Mouse (Mus musculus): Measurements from ENCODE around the gene Aqr.

Aqr gene

GRCm38 (mm10) chr2:114136755-114137154 lies 50.1 kb downstream of the Aqr start:
- DNase-seq (ENCODE audit: low spot score in 2 of 2) = no peak

- no peak for DNase-seq (ENCODE audit: low spot score in 2 of 2)
Observed at GRCm38 (mm10) chr2:114135777-114136176, 51.0 kb downstream of the Aqr start.

GRCm38 (mm10) chr2:114133355-114133754 lies 53.5 kb downstream of the Aqr start:
- no peak for DNase-seq (ENCODE audit: low spot score in 2 of 2)

GRCm38 (mm10) chr2:114130657-114131056 lies 56.2 kb downstream of the Aqr start:
- no peak for DNase-seq (ENCODE audit: low spot score in 2 of 2)

GRCm38 (mm10) chr2:114123304-114123703 lies 63.5 kb downstream of the Aqr start:
- no peak for DNase-seq (ENCODE audit: low spot score in 2 of 2)

GRCm38 (mm10) chr2:114119451-114119850 lies 67.4 kb downstream of the Aqr start:
- DNase-seq (ENCODE audit: low spot score in 2 of 2) = no peak

- no peak for DNase-seq (ENCODE audit: low spot score in 2 of 2)
Observed at GRCm38 (mm10) chr2:114117665-114118064, 69.2 kb downstream of the Aqr start.

GRCm38 (mm10) chr2:114117235-114117634 lies 69.6 kb downstream of the Aqr start:
- no peak for DNase-seq (ENCODE audit: low spot score in 2 of 2)

GRCm38 (mm10) chr2:114115563-114115962 lies 71.3 kb downstream of the Aqr start:
- no peak for DNase-seq (ENCODE audit: low spot score in 2 of 2)

GRCm38 (mm10) chr2:114107288-114108278 lies 79.2 kb downstream of the Aqr start:
- DNase-seq (ENCODE audit: low spot score in 2 of 2) = no peak

- no peak for DNase-seq (ENCODE audit: low spot score in 2 of 2)
Observed at GRCm38 (mm10) chr2:114106383-114106782, 80.4 kb downstream of the Aqr start.

GRCm38 (mm10) chr2:114102471-114102870 lies 84.4 kb downstream of the Aqr start:
- DNase-seq (ENCODE audit: low spot score in 2 of 2) = no peak

- DNase-seq (ENCODE audit: low spot score in 2 of 2) = no peak
Observed at GRCm38 (mm10) chr2:114100834-114101233, 86.0 kb downstream of the Aqr start.

GRCm38 (mm10) chr2:114099816-114100215 lies 87.0 kb downstream of the Aqr start:
- no peak for DNase-seq (ENCODE audit: low spot score in 2 of 2)

- no peak for DNase-seq (ENCODE audit: low spot score in 2 of 2)
Observed at GRCm38 (mm10) chr2:114099109-114099508, 87.7 kb downstream of the Aqr start.

- DNase-seq (ENCODE audit: low spot score in 2 of 2) = no peak
Observed at GRCm38 (mm10) chr2:114097627-114098026, 89.2 kb downstream of the Aqr start.

- no peak for DNase-seq (ENCODE audit: low spot score in 2 of 2)
Observed at GRCm38 (mm10) chr2:114096570-114096969, 90.3 kb downstream of the Aqr start.

- DNase-seq (ENCODE audit: low spot score in 2 of 2) = no peak
Observed at GRCm38 (mm10) chr2:114095348-114095747, 91.5 kb downstream of the Aqr start.

GRCm38 (mm10) chr2:114094696-114095095 lies 92.1 kb downstream of the Aqr start:
- no peak for DNase-seq (ENCODE audit: low spot score in 2 of 2)

GRCm38 (mm10) chr2:114093577-114093976 lies 93.2 kb downstream of the Aqr start:
- no peak for DNase-seq (ENCODE audit: low spot score in 2 of 2)

- no peak for DNase-seq (ENCODE audit: low spot score in 2 of 2)
Observed at GRCm38 (mm10) chr2:114089862-114090261, 97.0 kb downstream of the Aqr start.

GRCm38 (mm10) chr2:114087271-114087670 lies 99.6 kb downstream of the Aqr start:
- no peak for DNase-seq (ENCODE audit: low spot score in 2 of 2)

GRCm38 (mm10) chr2:114071876-114072275 lies 114.9 kb downstream of the Aqr start:
- no peak for DNase-seq (ENCODE audit: low spot score in 2 of 2)
